Mouse (Mus musculus) cerebellum, postnatal 25 days (tissue): ENCODE measurements around the gene Ptpre.
A peak's percentile ranks its signal among the peaks of the same experiment; 100 is the strongest.
"Not testable (repeated sequence)": the region's sequence is repeated elsewhere in the genome, so short reads cannot be mapped to it uniquely, and the experiment has no call there.

Experiments
- DNase-seq, 2 experiments: peaks; one replicate each; pipeline ENCODE4 v3.0.0; 2021; ENCODE audit warnings: mixed read lengths in 2 of 2

The Ptpre gene

DNA sequence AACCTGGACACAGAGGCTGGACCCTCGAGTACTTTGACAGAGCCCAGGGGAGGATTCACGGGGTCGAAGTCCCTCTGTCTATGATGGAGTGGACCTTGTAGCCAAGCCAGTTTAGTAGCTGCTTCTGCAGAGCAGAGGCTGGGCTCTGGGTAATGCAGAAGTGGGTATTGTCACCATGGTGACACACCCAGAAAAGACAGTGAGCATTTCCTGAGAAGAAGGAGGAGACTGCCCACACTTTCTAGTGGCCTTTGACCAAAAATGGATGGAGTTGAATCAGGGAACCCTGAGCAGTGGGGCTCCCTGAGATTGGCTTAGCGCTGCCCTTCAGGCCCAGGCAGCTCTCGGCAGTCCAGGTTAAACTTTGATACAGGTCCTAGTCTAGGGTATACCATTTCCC is 112.8 kb downstream of the Ptpre start:
- DNase-seq, result no peak

DNA sequence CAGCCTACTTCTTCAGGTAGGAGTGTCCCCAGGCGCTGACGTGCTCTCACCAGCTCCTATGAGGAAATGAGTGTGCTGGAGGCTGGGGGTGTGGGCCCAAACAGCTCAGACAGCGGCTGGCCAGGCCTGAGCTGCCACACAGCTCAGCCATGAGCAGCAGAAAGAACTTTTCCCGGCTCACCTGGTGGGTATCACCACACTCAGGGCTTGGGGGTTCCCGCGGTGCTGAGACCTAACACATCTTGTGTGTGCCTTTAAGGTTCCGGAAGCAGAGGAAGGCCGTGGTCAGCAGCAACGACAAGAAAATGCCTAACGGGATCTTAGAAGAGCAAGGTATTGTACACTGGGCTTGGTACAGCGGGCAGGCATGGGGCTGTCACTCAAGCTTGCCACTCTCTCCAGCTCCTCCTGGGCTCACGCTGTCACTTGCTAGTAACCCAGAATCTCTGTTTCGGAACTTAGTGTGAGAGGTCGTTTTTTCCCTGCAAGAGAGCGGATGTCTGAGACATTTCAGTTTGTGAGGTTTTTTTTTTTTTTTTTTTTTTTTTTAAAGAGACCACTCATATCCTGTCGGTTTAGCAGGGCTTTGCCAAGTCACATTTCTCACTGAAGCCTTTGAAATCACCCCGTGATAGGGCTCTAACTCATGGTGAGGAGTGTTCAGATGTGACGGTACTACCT is 114.7 kb downstream of the Ptpre start:
- DNase-seq, result no peak

DNA sequence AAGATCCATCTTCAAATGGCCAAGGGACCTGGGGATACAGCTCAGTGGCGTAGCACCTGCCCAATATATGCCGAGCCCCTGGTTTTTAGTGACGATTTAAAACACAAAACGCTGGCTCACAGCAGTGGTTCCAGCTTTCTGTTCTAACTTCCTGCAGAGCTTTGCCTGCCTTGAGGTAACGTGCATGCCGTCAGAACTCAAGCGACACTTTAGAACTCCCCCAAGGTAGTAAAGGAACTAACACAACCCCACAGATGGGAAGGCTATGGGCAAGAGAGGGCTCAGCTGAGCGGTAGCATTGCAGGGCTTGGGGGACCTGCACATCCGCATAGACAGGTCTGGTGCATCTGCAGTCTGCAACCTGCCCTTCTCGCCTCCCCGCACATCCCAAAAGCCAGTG is 115.5 kb downstream of the Ptpre start:
- no peak for DNase-seq

- no peak for DNase-seq
Measured at GRCm38 (mm10) chr7:135653601-135654000, 116.3 kb downstream of the Ptpre start.

DNA sequence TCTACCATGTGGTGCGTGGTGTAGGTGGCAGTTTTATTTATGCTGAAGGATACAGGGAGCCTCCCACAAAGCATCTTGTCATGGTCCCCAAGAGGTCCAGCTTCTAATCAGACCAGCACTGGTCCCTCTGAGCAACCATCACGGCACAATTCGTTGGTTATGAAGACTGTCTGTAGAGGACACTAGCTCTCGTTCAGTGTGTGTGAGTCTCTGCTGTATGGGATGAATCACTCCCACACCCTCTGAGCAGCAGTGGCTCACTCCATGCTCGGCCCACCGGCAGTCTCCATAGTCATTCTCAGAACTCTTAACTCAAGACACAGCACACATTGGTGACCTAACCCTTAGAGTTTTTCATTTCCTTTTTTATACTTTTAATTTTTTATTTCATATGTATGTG is 117.0 kb downstream of the Ptpre start:
- no peak for DNase-seq

DNA sequence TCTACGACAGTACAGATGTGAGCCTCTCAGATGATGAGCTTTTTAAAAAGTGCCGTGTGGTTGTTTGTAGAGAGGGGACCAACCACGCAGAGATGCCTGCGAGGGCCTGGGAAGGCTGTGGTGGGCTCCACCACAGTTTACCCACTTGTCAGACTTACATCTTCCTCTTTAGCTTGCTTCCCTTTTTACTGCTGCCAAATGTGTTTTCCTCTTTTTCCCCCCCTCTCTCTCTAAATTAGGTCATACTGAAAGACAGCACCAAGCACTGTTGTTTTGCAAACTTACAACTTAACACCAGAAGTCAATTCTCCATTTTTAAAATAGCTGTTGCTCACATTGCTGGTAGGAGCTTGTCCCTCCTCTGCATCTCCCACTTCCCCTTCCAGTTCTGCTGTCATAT is 117.8 kb downstream of the Ptpre start:
- DNase-seq, result no peak

DNA sequence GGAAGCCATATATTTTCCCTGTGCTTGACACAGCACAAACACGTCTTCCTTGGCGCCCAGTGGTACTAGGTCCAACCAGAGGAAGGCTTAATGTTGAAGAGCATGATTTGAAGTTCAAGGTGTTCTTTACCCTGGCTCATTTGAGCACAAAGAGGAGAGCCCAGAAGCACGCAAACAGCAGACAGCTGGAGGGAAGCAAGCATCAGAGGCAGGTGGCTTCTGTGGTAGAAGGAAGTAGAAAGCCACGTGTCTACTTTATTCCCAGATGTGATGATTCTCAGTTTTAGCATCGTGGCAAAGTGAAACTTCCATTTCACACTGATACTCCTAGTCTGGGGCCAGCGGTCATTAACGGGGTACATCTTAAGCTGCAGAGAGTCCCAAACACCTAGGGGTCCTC is 120.9 kb downstream of the Ptpre start:
- DNase-seq, result no peak

- no peak for DNase-seq
Measured at GRCm38 (mm10) chr7:135659314-135659935, 122.1 kb downstream of the Ptpre start.

GRCm38 (mm10) chr7:135660314-135660713 is 123.0 kb downstream of the Ptpre start:
- DNase-seq, result no peak

DNA sequence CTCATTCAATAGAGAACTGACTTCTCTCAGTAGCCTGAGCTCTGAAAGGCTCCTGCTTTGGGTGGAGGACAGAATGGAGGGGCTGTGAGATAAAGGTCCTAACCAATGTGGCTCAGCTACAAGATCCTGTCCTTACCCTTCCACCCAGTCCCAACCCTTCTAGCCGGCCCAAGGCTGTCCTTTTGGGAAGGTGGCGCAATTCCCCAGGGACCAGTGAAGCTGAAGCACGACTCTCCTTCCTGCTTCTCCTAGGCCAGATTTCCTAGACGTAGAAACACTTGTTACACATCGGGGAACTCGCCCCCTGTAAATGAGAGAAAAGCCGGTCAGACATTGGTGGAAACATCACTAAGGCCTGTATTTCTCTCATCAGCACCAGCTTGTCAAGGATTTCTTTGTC is 126.9 kb downstream of the Ptpre start:
- DNase-seq, result no peak

GRCm38 (mm10) chr7:135666314-135666713 is 129.0 kb downstream of the Ptpre start:
- no peak for DNase-seq

DNA sequence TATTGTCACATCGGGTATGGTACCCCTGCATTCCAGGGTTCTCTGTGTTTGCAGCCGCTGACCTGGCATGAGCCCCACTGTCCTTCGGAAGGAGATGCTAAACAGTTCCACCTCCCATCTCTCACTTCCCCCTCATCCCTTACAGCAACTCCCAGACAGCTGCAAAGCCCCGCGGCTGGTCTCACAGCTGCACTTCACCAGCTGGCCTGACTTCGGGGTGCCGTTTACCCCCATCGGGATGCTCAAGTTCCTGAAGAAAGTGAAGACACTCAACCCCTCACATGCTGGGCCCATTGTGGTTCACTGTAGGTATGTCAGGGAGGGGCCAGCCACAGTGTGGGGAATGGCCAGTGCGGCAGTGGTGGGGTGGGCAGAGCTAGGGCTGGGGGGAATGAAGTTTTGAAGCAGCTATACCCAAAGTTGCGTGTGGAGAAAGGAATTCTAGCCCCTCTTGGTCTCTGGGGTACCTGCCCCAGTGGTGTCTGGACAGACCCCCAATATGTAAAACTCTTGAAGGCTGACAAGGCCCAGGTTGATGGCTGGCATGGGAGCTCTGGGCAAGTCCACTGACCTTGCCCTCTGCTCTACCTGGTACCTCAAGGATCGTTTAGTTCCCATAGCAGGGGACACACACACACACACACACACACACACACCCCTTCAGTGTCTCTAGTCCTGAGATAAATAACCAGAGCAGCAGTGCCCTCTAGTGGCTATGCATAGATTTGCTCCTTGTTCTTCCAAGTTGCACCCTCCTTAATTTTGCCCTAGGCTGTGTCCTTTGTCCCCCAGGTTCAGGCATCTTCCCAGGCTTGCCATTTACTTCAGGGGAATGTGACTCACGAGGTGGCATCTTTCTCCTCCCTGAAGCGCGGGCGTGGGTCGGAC is 131.8 kb downstream of the Ptpre start:
- peak; percentile 51 to 75 for DNase-seq

DNA sequence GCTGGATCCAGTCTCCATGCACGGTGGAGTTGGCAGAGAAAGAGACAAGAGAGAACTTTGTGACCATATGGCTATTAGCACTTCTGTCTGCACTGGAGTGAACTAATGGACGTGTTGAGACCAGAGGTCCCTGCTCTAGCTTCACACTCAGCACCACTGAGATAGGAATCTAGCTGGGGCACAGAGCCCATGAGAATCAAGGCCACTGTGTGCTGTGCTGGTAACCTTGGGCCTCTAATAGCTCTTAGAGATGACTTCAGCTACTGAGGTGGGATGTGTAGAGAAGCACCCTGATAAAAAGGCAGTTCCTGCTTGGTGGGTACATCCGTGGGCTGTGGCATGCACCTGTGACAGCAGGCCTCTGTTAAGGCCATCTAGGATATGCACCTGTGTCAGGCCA is 136.3 kb downstream of the Ptpre start:
- DNase-seq, result no peak

- no peak for DNase-seq
Measured at GRCm38 (mm10) chr7:135676722-135677121, 139.4 kb downstream of the Ptpre start.

DNA sequence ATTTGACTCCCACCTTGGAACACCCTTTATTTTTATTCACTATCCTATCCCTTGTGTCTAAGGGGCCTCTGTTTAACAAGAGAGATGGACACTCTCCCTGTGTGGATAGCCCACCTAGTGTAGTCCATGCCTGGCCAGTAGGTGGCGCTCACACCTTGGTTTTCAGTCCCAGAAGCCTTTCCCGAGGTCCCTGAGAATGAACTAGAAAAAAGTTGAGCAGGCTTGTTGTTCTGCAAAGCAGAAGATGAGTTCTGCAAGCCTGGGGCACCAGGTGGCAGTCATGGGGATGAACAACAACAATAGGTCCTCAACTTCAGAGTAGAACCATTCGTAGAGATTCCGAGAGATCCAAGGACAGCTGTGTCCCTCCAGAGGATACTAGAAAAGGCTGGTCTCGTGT is 143.1 kb downstream of the Ptpre start:
- DNase-seq, result peak in 1 of 2 experiments; percentile 47

DNA sequence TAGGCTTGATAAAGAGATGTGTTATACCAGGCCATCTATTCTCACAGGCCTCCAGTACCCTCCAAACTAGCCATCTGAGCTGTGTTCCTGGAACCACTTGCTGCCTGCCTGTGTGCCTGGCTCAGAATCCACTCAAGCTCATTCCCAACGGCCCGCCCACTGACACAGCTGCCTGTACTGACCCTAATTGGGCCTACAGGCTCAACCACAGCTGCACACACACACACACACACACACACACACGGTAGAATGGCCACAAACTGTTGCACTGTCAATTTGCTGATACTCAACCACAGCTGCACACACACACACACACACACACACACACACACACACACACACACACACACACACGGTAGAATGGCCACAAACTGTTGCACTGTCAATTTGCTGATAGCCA is 146.8 kb downstream of the Ptpre start:
- DNase-seq, result not testable (repeated sequence)

GRCm38 (mm10) chr7:135684938-135685337 is 147.7 kb downstream of the Ptpre start:
- DNase-seq, result no peak

DNA sequence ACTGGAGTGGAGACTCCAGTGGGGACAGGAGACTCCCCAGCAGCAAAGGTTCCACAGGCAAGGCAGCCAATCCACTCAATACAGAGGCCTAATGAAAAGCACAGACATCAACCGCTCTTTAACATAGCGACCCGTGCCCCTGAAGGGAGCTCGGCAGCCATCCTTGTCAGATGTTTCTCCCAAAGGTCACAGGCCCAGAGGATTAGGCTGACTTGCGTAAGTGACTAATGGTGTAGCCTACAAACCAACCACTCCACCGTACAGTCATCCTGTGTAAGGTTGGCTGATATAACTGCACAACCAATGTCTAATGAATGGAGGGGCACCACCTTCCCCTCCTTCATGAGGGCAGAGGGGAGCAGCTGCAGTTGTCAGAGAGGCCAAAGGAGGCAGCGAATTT is 152.1 kb downstream of the Ptpre start:
- DNase-seq, result no peak

- no peak for DNase-seq
Measured at GRCm38 (mm10) chr7:135691941-135692340, 154.7 kb downstream of the Ptpre start.

GRCm38 (mm10) chr7:135694130-135694529 is 156.8 kb downstream of the Ptpre start:
- DNase-seq, result no peak

DNA sequence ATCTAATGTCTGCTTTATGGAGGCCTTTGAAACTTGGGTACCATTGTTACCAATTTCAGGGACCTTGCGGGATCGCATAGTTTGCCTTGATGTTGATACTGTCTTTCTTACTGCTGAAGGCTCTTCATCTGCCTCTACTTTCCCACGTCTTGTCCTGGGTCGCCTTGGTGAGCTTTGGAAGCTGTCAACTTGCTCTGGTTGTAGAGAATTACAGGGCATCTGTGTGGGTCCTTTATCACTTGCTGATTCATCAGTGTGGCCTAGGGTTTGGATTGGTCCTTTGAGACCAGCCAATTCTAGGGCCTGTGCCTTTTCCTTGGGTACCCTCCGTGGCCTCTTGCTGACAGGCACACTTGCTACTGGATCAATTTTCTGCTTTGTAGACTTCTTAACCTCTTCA is 157.5 kb downstream of the Ptpre start:
- no peak for DNase-seq

DNA sequence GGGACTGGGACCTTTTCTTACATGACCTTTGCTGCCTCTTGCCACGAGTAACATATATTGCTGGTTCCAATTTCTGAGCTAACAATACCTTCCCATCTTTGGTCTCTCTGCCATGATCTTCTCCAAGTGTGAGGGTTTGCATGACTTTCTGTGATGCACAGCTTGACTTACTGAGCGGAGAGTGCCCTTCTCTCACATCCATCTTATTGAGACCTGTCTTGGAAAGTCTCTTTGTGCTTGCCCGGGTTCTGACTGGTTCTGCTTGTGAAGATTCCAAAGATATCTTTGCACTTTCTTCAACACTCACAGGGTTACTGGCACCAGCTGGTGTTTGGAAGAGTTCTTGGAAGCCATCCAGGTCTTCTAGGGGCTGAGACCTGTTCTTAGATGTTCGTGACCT is 158.8 kb downstream of the Ptpre start:
- DNase-seq, result no peak

GRCm38 (mm10) chr7:135697021-135697740 is 159.9 kb downstream of the Ptpre start:
- DNase-seq, result not testable (repeated sequence)
